Mouse (Mus musculus) urinary bladder, postnatal 25 days (tissue): ENCODE data around the gene Gm6710.
"Not testable (repeated sequence)": the region's sequence is repeated elsewhere in the genome, so short reads cannot be mapped to it uniquely, and the experiment has no call there.

Source experiments
- DNase-seq: peaks from one replicate; pipeline ENCODE4 v3.0.0; 2022; ENCODE audit warnings: low spot score

The Gm6710 gene

DNA sequence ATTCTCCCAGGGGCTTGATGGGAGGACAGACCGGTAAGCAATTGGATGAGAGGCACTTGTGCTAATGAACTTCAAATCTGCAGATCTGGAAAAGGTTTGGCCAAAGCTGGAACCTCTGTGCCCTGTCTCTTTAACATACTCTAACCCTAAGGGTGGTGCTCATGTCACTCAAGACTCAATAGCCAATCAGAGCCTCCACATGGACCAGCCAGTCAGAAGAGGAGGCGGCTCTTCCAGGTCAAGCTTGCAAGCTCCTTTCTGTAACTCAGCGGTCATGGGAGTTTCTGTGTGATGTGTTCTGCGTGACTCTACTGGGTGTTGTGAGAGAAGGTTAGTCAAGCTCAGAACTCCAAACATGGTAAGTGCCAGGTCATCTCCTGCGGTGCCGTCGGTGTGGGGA lies at the start of gene Gm6710:
Gene Gm6710, plus strand, starts transcription at position 196 of the 400 bp plus-strand sequence.
- not testable (repeated sequence) for DNase-seq
